Mouse (Mus musculus): ENCODE results near the gene Nlrc3. TPM values are rescaled to one million over a fixed set of nuclear protein-coding genes. Genes with fewer than 3 reads are reported as not detected.

Gene Nlrc3
- 0.50 and 1.6 TPM in 2 replicates for total RNA-seq (2023)

GRCm38 (mm10) chr16:3976251-3976671, at the start of gene Nlrc3:
Gene Nlrc3 (minus strand): TSS chr16:3976632.

GRCm38 (mm10) chr16:4003489-4004398, 27.3 kb upstream of the Nlrc3 start, which contains the start of gene Slx4:
Gene Slx4 (minus strand): TSS chr16:4003770.

GRCm38 (mm10) chr16:3908537-3909111, 67.8 kb downstream of the Nlrc3 start, which contains the start of the genes 1700037C18Rik and Cluap1:
Gene 1700037C18Rik (minus strand): TSS chr16:3908689.
Gene Cluap1 (plus strand): TSS chr16:3908801.

Other genes with a start within 250 kb of the Nlrc3 start
- 55.0 and 87.0 TPM in 2 replicates for gene Zfp263, start 232.5 kb downstream of the Nlrc3 start, total RNA-seq (2023)
- not detected in 2 replicates for gene Olfr15, start 145.8 kb downstream of the Nlrc3 start, total RNA-seq (2023)
- 0.13 and 0.34 TPM in 2 replicates for gene Zfp174, start 129.4 kb downstream of the Nlrc3 start, total RNA-seq (2023)
- gene Naa60, start 104.3 kb downstream of the Nlrc3 start, total RNA-seq (2023): 103 and 107 TPM in 2 replicates
- gene Zfp597, start 92.1 kb downstream of the Nlrc3 start, total RNA-seq (2023): 27.9 and 30.8 TPM in 2 replicates
- 1.5 and 3.0 TPM in 2 replicates for gene Gm20695, start 92.0 kb downstream of the Nlrc3 start, total RNA-seq (2023)
- gene 1700037C18Rik, start 67.9 kb downstream of the Nlrc3 start, total RNA-seq (2023): 3.0 and 5.0 TPM in 2 replicates
- 6.9 and 12.5 TPM in 2 replicates for gene Cluap1, start 67.8 kb downstream of the Nlrc3 start, total RNA-seq (2023)
- 17.9 and 19.6 TPM in 2 replicates for gene Slx4, start 27.1 kb upstream of the Nlrc3 start, total RNA-seq (2023)
- gene Dnase1, start 60.3 kb upstream of the Nlrc3 start, total RNA-seq (2023): not detected in 2 replicates
- gene Trap1, start 101.2 kb upstream of the Nlrc3 start, total RNA-seq (2023): 16.7 and 23.8 TPM in 2 replicates
- gene Crebbp, start 237.4 kb upstream of the Nlrc3 start, total RNA-seq (2023): 75.5 and 84.1 TPM in 2 replicates

All from neutrophil, adult 65 days (primary cell).